Mouse (Mus musculus) spleen, postnatal 36 days (tissue): ENCODE measurements at regions not wholly inside any gene's neighbourhood (a gene's known extent, or its start where the extent isn't known, plus 50 kb on each side); places are given as distances from the start of the nearest gene placed in this dataset.

Experiments
- DNase-seq, 2 experiments: peaks; one replicate each; pipeline ENCODE4 v3.0.0; 2022; ENCODE audit warnings: low spot score in 2 of 2, mixed read lengths in 1 of 2

GRCm38 (mm10) chr10:120666202-120666860, 190.1 kb upstream of the Hmga2 start:
- no peak for DNase-seq

DNA sequence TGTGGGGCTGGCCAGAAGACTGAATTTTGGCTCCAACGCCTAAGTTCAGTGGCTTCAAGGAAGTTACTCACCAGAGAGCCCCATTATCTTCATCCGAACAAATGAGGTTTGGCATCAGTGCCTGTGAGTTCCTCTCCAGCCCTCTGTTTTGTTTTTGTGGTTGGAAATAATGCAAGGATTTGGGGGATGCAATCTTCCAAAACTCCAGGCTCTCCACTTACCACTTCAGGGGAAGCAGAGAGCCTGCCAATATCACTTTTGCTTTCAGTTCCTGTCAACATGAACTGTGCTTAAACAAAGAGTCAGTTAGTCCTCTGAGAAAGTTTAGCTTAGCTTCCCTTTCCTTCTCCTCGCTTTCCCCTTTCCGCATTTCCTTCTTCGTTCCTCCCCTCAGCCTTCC, 189.4 kb upstream of the Hmga2 start:
- DNase-seq: no peak

- no peak for DNase-seq
These were observed 188.2 kb upstream of the Hmga2 start for GRCm38 (mm10) chr10:120664419-120664818.

- DNase-seq: no peak
These were observed 187.1 kb upstream of the Hmga2 start for GRCm38 (mm10) chr10:120663396-120663795.

DNA sequence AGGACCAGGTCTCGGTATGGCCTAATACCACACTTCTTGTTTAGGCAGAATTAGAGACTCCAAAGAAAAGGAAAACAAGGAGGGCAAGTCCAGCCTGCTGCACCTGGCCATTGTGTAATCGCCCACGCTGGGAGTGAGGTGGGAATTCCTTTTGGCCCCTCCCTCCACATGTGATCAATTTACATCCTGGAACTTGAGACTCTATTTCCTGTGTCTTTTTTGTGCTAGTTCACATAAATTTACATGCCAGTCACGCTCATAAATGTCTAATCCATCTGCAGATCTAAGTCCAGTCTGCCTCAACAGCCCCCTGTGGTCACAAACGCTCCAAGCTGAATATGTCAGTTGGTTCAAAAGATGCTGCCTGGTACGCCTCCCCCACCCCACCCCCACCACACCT, 184.2 kb upstream of the Hmga2 start:
- DNase-seq: no peak

- DNase-seq: no peak
These were observed 179.1 kb upstream of the Hmga2 start for GRCm38 (mm10) chr10:120655238-120655931.

GRCm38 (mm10) chr10:120652525-120653215, 176.4 kb upstream of the Hmga2 start:
- no peak for DNase-seq

DNA sequence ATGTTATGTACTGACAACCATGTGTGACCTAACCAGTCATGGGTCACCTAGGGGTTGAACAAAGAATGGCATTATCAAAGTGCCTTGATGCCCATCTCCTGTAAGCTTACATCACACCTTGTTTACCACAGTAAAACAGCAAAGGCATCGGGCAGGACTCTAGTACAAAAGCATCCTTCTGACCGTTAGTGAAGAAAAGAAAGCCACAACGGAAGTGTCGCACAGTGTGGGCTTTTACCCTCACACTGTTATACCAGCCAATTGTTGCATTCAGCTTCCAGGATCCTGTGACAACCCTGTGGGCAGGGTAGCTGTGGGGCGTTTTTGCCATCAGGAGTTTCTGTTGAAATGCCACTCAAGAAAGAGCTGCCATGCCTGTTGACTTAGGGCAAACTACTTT, 175.6 kb upstream of the Hmga2 start:
- no peak for DNase-seq

GRCm38 (mm10) chr10:120650336-120650735, 174.1 kb upstream of the Hmga2 start:
- no peak for DNase-seq

DNA sequence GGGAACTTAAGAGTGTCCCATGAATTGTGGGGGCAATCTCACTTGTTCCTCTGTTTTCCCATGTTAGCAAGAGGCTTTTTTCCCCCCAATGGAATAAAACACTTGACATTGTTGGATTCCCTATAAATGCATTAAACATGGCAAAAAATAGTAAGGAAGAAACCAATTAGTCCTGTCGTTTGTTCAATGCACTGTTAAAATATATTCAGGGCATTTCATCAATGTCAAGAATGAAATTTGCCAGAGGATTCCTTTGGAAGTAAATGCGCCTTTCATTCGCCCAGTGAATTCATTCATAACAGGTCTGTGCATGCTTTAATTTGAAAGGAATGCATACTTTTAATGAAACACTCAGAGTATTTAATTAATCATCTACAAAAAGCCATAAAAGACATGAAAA, 172.5 kb upstream of the Hmga2 start:
- no peak for DNase-seq

DNA sequence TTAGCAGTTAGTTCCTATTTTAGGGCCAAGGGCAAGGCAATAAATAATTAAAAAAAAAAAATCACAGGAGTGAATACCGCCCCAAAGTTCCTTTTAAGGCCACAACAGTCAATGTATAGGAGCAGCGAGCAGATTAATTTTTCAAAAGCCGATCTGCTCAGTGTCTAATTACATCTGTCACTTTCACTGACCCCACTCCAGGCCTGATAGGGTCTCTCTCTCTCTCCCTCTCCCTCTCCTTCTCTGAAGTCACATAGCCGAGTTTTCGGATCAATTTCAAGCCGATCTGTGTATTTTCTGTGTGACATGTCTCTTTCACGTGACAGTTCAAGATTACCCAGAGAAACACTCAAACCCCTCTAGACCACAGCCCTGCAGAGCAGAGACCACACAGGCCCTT, 171.8 kb upstream of the Hmga2 start:
- DNase-seq: no peak

- DNase-seq: no peak
These were observed 171.1 kb upstream of the Hmga2 start for GRCm38 (mm10) chr10:120647323-120647722.

DNA sequence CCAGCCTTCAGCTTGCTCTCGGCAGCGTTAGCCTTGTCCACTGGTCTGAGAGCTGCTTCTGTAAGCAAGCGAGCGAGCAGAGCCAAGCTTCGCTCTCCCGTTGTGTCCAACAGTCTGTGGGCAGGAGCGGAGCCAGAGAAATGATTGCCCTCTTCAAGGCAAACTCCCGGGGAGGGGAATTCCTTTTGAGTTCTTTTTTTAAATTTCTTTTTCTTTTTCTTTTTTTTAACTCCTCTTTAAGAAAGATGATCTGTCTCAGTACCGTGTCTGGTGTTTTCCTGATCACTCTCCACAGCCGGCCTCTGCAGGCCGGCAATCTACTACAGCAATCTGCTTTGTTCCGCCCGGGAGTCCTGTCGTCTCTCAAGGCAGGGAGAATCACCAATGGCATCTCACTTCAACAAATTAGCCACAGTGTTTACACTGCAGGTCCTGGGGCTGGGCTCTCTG, 170.6 kb upstream of the Hmga2 start:
- no peak for DNase-seq

DNA sequence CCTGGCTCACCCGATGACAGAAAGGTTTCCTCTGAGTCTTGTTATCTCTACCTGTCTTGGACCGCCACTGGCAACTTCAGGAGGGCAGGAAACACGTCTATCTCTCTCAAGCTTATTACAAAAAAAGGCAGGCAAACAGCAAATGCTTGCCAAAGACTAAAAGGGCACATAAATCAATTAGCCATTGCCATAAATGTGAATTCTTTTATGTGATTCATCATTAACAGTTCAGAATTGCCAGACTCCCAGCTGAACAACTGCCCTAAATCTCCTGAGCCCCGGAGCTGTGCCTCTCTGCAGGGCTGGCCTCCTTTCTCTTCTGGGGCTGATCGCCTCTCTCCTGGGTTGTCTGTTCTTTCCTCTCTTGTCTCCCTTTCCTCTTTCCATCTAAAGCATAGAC, 164.6 kb upstream of the Hmga2 start:
- DNase-seq: no peak

DNA sequence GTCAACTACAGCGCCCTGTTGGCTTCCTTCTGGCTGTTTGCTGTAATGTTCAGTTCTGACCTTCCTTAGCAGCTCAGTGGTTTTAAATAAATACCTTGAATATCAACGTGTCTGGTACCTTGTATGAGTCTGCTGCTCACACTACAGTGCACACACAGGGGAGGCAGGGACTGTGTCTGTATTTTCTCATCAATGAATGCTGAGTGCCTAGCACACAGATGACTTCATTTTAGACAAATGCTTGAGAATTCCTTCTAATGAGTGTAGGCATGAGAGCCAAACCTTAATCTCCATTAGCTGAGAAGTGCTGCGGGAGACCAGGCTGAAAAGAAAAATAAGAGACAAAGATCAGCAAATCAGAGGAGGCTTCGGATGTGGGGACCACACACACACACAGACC, 162.0 kb upstream of the Hmga2 start:
- DNase-seq: no peak

- DNase-seq: no peak
These were observed 159.7 kb upstream of the Hmga2 start for GRCm38 (mm10) chr10:120635818-120636543.

DNA sequence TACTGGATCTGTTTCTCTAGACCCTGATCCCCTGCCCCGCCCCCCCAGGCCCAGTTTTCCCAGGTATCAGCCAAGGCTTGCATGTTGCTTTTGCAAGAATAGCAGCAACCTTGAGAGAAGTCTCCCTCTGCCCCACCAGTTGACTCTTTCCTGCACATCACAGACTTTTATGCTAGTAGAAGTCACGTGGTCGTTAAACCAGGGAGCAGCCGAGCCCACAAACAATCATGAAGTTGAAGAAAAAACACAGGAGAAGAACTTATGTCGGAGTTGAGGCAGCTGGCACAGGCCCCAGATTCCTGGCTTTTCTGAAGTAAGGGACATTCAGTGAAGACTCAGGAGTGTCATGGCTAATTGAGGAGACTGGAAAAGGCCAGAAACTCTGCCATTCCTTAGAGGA, 158.9 kb upstream of the Hmga2 start:
- no peak for DNase-seq

GRCm38 (mm10) chr10:120632071-120632470, 155.8 kb upstream of the Hmga2 start:
- DNase-seq: no peak

GRCm38 (mm10) chr10:120628066-120628465, 151.8 kb upstream of the Hmga2 start:
- no peak for DNase-seq

GRCm38 (mm10) chr10:120625474-120625873, 149.2 kb upstream of the Hmga2 start:
- DNase-seq: peak; percentile 10 to 13

DNA sequence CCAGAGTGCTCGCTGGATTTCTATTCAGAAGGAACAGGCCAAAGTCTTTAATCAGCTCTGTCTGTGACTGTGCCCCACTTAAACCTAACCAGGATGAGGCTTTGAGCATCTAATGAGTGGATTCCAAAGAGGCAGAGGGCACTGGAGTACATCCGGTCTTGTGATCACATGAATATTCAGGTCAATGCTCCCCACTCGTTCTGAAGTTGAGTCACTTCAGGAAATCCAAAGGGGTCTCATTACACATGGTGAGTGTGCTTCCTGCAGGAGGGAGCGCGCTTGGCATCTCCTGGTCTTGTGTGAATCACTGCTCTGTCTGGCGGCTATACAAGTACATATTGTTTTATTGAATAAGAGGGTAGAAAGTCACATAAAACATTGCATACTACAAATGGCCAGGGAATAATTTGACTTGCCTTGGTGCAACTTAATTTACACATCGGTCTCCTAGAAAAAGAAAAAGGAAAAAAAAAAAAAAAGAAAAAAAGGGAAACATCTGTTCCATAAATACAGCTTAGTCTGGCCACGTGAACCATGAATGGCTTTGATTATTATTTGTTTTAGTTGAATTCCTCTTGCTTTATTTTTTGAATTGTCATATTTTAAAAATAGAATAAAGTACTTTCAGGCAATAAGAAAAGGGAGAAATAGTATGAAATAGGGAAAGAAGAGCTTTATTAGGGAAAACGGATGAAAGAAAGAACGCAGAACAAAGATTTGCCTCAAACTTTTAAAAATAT, 148.1 kb upstream of the Hmga2 start:
- DNase-seq: no peak
